Mouse (Mus musculus) MEL (cell line): ENCODE results near the gene Nfrkb.

Source experiments
- CHD1 ChIP-seq: IDR thresholded peaks from 2 replicates; pipeline ENCODE4 v1.6.1; 2012; ENCODE audit warnings: low read depth, mild to moderate bottlenecking, inconsistent platforms, low read length, improper control_type of control experiment
- CTCF ChIP-seq, 3 experiments: IDR thresholded peaks in 2 of 3; conservative IDR thresholded peaks in 1 of 3; 2 replicates each; pipeline ENCODE4 v1.5.1; 2011 to 2012; ENCODE audit warnings: low read length in 3 of 3, low read depth in 2 of 3, mild to moderate bottlenecking in 2 of 3, improper control_type of control experiment in 1 of 3, inconsistent platforms in 1 of 3, mixed read lengths in 1 of 3, moderate library complexity in 1 of 3; ENCODE audit not compliant: control insufficient read depth in 1 of 3, insufficient read depth in 1 of 3, poor library complexity in 1 of 3, severe bottlenecking in 1 of 3
- EP300 ChIP-seq, 2 experiments: IDR thresholded peaks; 2 replicates each; pipeline ENCODE4 v1.6.1; 2011; ENCODE audit warnings: improper control_type of control experiment in 2 of 2, low read length in 2 of 2, low read depth in 1 of 2, mild to moderate bottlenecking in 1 of 2
- GABPA ChIP-seq: IDR thresholded peaks from 2 replicates; pipeline ENCODE4 v1.6.1; 2012; ENCODE audit warnings: low read depth, mild to moderate bottlenecking, inconsistent platforms, low read length, improper control_type of control experiment, moderate library complexity
- MAFK ChIP-seq: IDR thresholded peaks from 2 replicates; pipeline ENCODE4 v1.6.1; 2011; ENCODE audit warnings: low read depth, mild to moderate bottlenecking, low read length, improper control_type of control experiment, borderline replicate concordance
- MYB ChIP-seq: IDR thresholded peaks from 2 replicates; pipeline ENCODE4 v1.6.1; 2011; ENCODE audit warnings: mild to moderate bottlenecking, low read depth, low read length, improper control_type of control experiment
- NRF1 ChIP-seq: IDR thresholded peaks from 2 replicates; pipeline ENCODE4 v1.6.1; 2014; ENCODE audit warnings: low read depth, mild to moderate bottlenecking, inconsistent platforms, low read length, improper control_type of control experiment, moderate library complexity; ENCODE audit not compliant: poor library complexity, insufficient read depth, severe bottlenecking
- POLR2A ChIP-seq, 2 experiments: IDR thresholded peaks; 2 replicates each; pipeline ENCODE4 v1.6.1; 2011 to 2012; ENCODE audit warnings: low read length in 2 of 2, mild to moderate bottlenecking in 2 of 2, control low read depth in 1 of 2, improper control_type of control experiment in 1 of 2, low read depth in 1 of 2, moderate library complexity in 1 of 2; ENCODE audit not compliant: control insufficient read depth in 1 of 2, insufficient read depth in 1 of 2, poor library complexity in 1 of 2
- POLR2AphosphoS2 ChIP-seq: IDR thresholded peaks from 2 replicates; pipeline ENCODE4 v1.6.1; 2011; ENCODE audit warnings: low read length, improper control_type of control experiment
- ZMIZ1 ChIP-seq: IDR thresholded peaks from 2 replicates; pipeline ENCODE4 v1.6.1; 2012; ENCODE audit warnings: low read depth, mild to moderate bottlenecking, inconsistent platforms, low read length, improper control_type of control experiment, moderate library complexity

DNA sequence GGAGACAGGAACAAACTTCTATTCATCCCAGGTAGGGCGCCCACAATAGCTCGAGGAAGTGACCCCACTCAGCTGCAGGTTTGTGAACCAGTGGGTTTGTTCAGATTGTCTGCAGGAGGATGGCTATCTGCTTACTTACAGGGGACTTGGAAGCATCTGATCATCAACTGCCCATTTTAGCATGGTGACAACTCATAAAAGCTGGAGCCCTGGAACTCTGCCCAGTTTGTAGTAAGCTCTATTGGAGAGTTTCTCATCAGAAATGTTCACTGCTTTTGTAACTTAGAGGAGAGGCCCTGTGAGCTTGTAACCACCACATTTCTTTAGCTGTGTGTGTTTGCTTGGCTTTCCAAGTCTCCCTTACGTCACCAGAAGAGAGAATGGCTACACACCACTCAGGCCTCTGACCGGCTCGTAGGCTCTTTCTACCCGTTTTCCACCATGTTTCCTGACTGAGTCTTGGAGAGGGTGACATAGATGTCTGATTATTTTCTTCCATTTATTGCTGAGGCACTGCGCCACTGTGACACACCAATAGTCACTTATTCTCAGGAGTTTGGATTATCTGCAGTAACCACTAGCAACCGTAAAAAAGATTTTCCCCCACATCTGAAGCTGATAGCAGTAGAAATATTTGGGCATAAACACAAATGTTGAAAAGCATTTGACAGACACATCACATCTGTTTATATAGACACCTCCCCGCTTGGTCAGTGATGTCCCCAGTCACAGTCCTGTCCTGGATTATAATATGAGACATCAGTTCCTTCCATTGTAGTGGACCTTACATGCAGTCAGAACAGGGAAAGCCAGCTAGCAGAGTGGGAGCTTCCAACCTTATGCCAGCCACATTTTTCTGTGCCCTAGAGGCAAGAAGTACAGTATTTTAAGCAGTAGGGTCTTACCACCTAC lies 22.0 kb upstream of the Nfrkb start:
- TF ChIP-seq CTCF (IDR thresholded peaks at IDR 0.05 in 2 of 3, conservative IDR thresholded peaks at IDR 0.05 in 1 of 3; ENCODE audit: control insufficient read depth in 1 of 3, insufficient read depth in 1 of 3, low read depth in 2 of 3, low read length in 3 of 3, poor library complexity in 1 of 3, severe bottlenecking in 1 of 3) (no peak), POLR2A (IDR thresholded peaks at IDR 0.05; ENCODE audit: control insufficient read depth in 1 of 2, insufficient read depth in 1 of 2, low read depth in 1 of 2, low read length in 2 of 2, poor library complexity in 1 of 2) (no peak), CHD1 (no peak), POLR2AphosphoS2 (no peak), MYB (no peak), ZMIZ1 (no peak), EP300 (IDR thresholded peaks at IDR 0.05; ENCODE audit: low read depth in 1 of 2, low read length in 2 of 2) (no peak), GABPA (no peak), NRF1 (no peak), MAFK (no peak)
